Mouse (Mus musculus) liver, embryonic 14.5 days (tissue): ENCODE measurements around the gene Ptk6. TPM values are rescaled to one million over a fixed set of nuclear protein-coding genes. Genes with fewer than 3 reads are reported as not detected.

Experiments
- ATAC-seq: fragments of 200-750 bp; cut with Nextera tagmentation; 2 replicates; pipeline ENCODE4 v1.8.0; 2017; ENCODE audit warnings: moderate number of reproducible peaks, mild to moderate bottlenecking, moderate library complexity; ENCODE audit not compliant: insufficient read depth
- DNase-seq, 3 experiments: peaks; one replicate each; pipeline ENCODE4 v3.0.0-alpha.2; 2012 to 2013; ENCODE audit warnings: low read depth in 3 of 3, low spot score in 3 of 3
- H3K27ac ChIP-seq: fragments of 300-500 bp; sonication (generic); 2 replicates; pipeline ENCODE4 v1.5.1; 2014; ENCODE audit warnings: moderate library complexity, mild to moderate bottlenecking, control low read depth, inconsistent platforms
- H3K27me3 ChIP-seq: fragments of 300-500 bp; sonication (generic); 2 replicates; pipeline ENCODE4 v1.6.1; 2014; ENCODE audit warnings: mild to moderate bottlenecking, low read length, moderate library complexity; ENCODE audit not compliant: control insufficient read depth, insufficient read depth
- H3K36me3 ChIP-seq: fragments of 300-500 bp; sonication (generic); replicated peaks from 2 replicates; pipeline ENCODE4 v1.6.1; 2014; ENCODE audit warnings: low read depth; ENCODE audit not compliant: control insufficient read depth, insufficient read depth
- H3K4me1 ChIP-seq, 2 experiments: fragments of 200-500 bp in 1 of 2; fragments of 300-500 bp in 1 of 2; sonication (generic) in 1 of 2; replicated peaks; 2 replicates each; pipeline ENCODE4 v1.6.1; 2012 to 2014; ENCODE audit warnings: antibody characterized with exemption in 1 of 2, inconsistent platforms in 1 of 2, low read length in 1 of 2; ENCODE audit not compliant: control insufficient read depth in 2 of 2, insufficient read depth in 2 of 2
- H3K4me2 ChIP-seq: fragments of 300-500 bp; sonication (generic); 2 replicates; pipeline ENCODE4 v1.6.1; 2014; ENCODE audit warnings: low read depth, mild to moderate bottlenecking, control low read depth, moderate library complexity
- H3K4me3 ChIP-seq, 2 experiments: fragments of 200-500 bp in 1 of 2; fragments of 300-500 bp in 1 of 2; sonication (generic) in 1 of 2; 2 replicates each; pipeline ENCODE4 v1.5.1; 2012 to 2014; ENCODE audit warnings: low read depth in 2 of 2, low read length in 2 of 2, mild to moderate bottlenecking in 2 of 2, control low read depth in 1 of 2, inconsistent platforms in 1 of 2, moderate library complexity in 1 of 2; ENCODE audit not compliant: insufficient read depth in 1 of 2
- H3K9ac ChIP-seq: fragments of 300-500 bp; sonication (generic); replicated peaks from 2 replicates; pipeline ENCODE4 v1.6.1; 2014; ENCODE audit warnings: mild to moderate bottlenecking, control low read depth, moderate library complexity
- H3K9me3 ChIP-seq: fragments of 300-500 bp; sonication (generic); 2 replicates; pipeline ENCODE4 v1.6.1; 2016; ENCODE audit warnings: low read length, mixed read lengths; ENCODE audit not compliant: control insufficient read depth
- CTCF ChIP-seq: IDR thresholded peaks from 2 replicates; pipeline ENCODE4 v1.5.1; 2016; ENCODE audit warnings: antibody characterized with exemption, low read depth, control low read depth
- EP300 ChIP-seq: IDR thresholded peaks from 2 replicates; pipeline ENCODE4 v1.6.1; 2016; ENCODE audit warnings: antibody characterized with exemption, low read depth
- WGBS: fragments of 180-500 bp; shearing (Covaris S2); extraction: QIAGEN DNeasy Blood & Tissue Kit; methylation state at CpG from one replicate; pipeline ENCODE4 v1.1.7; 2014; ENCODE audit not compliant: insufficient replicate concordance; 5-methylcytosine and 5-hydroxymethylcytosine counted together
- polyA plus RNA-seq, 2 experiments: library from polyadenylated mRNA; depleted of rRNA in 1 of 2; stranded (reverse) in 1 of 2; unstranded in 1 of 2; fragments of >200 nt; fragmentation: Nextera tagmentation in 1 of 2; extraction: Ambion mirVana in 1 of 2; gene quantifications; 2 replicates each; pipeline versions ENCODE4 v1.2.1 to v1.2.3; 2012 to 2014

Ptk6 gene
- polyA plus RNA-seq, 2 experiments = 0.06 TPM; not detected in 1

- Histone ChIP-seq H3K4me1 (peaks cover 6 to 16% of the 10 kb centered on the region in 2 experiments), H3K4me2 (peak within 1 kb of the TSS; percentile 49), H3K9me3 (no peaks in the 10 kb centered on the region), H3K9ac (no peak within 1 kb of the TSS; the same call in 1 of the 2 replicates), H3K27me3 (peaks cover 6% of the 10 kb centered on the region), H3K36me3 (no peaks in the 10 kb centered on the region), H3K27ac (no peak within 1 kb of the TSS), H3K4me3 (peak within 1 kb of the TSS; percentile 13 to 16; a peak in 2 of 4 replicates)
- TF ChIP-seq EP300 = no peak
- peak; percentile 20; the same call in 1 of the 2 replicates for TF ChIP-seq CTCF
- DNase-seq (no peak), ATAC-seq (peak; percentile 55)
- WGBS = 5% methylated on average over 25 of the region's 25 CpGs
These were observed 17.1 kb upstream of the Ptk6 start, which contains the start of gene Fndc11 for GRCm38 (mm10) chr2:181219538-181220216. TSS of gene Fndc11 (plus strand) at chr2:181220013.

GRCm38 (mm10) chr2:181218881-181219485, 16.4 kb upstream of the Ptk6 start:
- ATAC-seq (no peak), DNase-seq (no peak)
- Histone ChIP-seq H3K4me2 (no peak overlapping the region), H3K4me3 (no peak overlapping the region), H3K27ac (no peak overlapping the region), H3K36me3 (no peaks in the 10 kb centered on the region), H3K9me3 (no peaks in the 10 kb centered on the region), H3K27me3 (peaks cover 11% of the 10 kb centered on the region), H3K4me1 (peaks cover 6 to 16% of the 10 kb centered on the region in 2 experiments), H3K9ac (no peak overlapping the region)
- TF ChIP-seq CTCF (no peak), EP300 (no peak)
- WGBS = 31% methylated on average over 5 of the region's 5 CpGs

GRCm38 (mm10) chr2:181216037-181216436, 13.4 kb upstream of the Ptk6 start:
- Histone ChIP-seq H3K27ac (no peak overlapping the region), H3K4me2 (no peak overlapping the region), H3K27me3 (peaks cover 41% of the 10 kb centered on the region), H3K4me1 (peaks cover 6 to 16% of the 10 kb centered on the region in 2 experiments), H3K9me3 (no peaks in the 10 kb centered on the region), H3K9ac (no peak overlapping the region), H3K4me3 (no peak overlapping the region), H3K36me3 (no peaks in the 10 kb centered on the region)
- no peak for TF ChIP-seq CTCF
- TF ChIP-seq EP300 = peak; percentile 52
- WGBS = 46% methylated on average over 6 of the region's 6 CpGs
- DNase-seq (no peak), ATAC-seq (peak; percentile 34; the same call in 1 of the 2 replicates)

GRCm38 (mm10) chr2:181213021-181213445, 10.4 kb upstream of the Ptk6 start, which contains the start of gene Srms:
TSS of gene Srms (minus strand) at chr2:181213185.
- Histone ChIP-seq H3K9ac (peak within 1 kb of the TSS; percentile 16), H3K4me2 (peak within 1 kb of the TSS; percentile 65), H3K4me3 (peak within 1 kb of the TSS; percentile 17 to 43), H3K9me3 (no peaks in the 10 kb centered on the region), H3K36me3 (no peaks in the 10 kb centered on the region), H3K27ac (no peak within 1 kb of the TSS), H3K4me1 (peaks cover 4 to 9% of the 10 kb centered on the region in 2 experiments), H3K27me3 (peaks cover 42% of the 10 kb centered on the region)
- TF ChIP-seq EP300 (no peak), CTCF (no peak)
- DNase-seq (no peak), ATAC-seq (peak; percentile 57)
- WGBS = 1% methylated on average over 17 of the region's 17 CpGs

- ATAC-seq = peak; percentile 21
- Histone ChIP-seq H3K27me3 (peaks cover 42% of the 10 kb centered on the region), H3K4me2 (peak overlapping the region; percentile 65), H3K9ac (peak overlapping the region; percentile 16), H3K9me3 (no peaks in the 10 kb centered on the region), H3K4me3 (peak overlapping the region; percentile 17 to 43), H3K27ac (no peak overlapping the region), H3K36me3 (no peaks in the 10 kb centered on the region), H3K4me1 (peaks cover 4 to 9% of the 10 kb centered on the region in 2 experiments)
- no peak for TF ChIP-seq CTCF
- no peak for TF ChIP-seq EP300
- no peak for DNase-seq
- WGBS = 4% methylated on average over 34 of the region's 34 CpGs
These were observed 9.9 kb upstream of the Ptk6 start for GRCm38 (mm10) chr2:181212389-181213020.
